Mouse (Mus musculus) cerebellum, adult 9-10 months (tissue): ENCODE data around the gene Cryab.

Source experiments
- DNase-seq: peaks from one replicate; pipeline ENCODE4 v3.0.0; 2022

Gene Cryab

GRCm38 (mm10) chr9:50751323-50751722, at the start of gene Cryab:
TSS of gene Cryab (plus strand) at chr9:50751325.
- no peak for DNase-seq

- DNase-seq, result no peak
Measured at GRCm38 (mm10) chr9:50704907-50705306, 46.2 kb upstream of the Cryab start.

GRCm38 (mm10) chr9:50709108-50709507, 42.0 kb upstream of the Cryab start:
- no peak for DNase-seq

- DNase-seq, result no peak
Measured at GRCm38 (mm10) chr9:50711337-50711736, 39.8 kb upstream of the Cryab start.

GRCm38 (mm10) chr9:50714188-50714587, 36.9 kb upstream of the Cryab start:
- DNase-seq, result no peak

- DNase-seq, result no peak
Measured at GRCm38 (mm10) chr9:50718878-50719277, 32.2 kb upstream of the Cryab start.

GRCm38 (mm10) chr9:50721061-50721460, 30.1 kb upstream of the Cryab start:
- no peak for DNase-seq

GRCm38 (mm10) chr9:50722451-50722911, 28.6 kb upstream of the Cryab start:
- peak; percentile 68 for DNase-seq

- peak; percentile 92 for DNase-seq
Measured at GRCm38 (mm10) chr9:50723406-50723805, 27.7 kb upstream of the Cryab start.

GRCm38 (mm10) chr9:50724147-50724546, 27.0 kb upstream of the Cryab start:
- DNase-seq, result no peak

GRCm38 (mm10) chr9:50724661-50725330, 26.3 kb upstream of the Cryab start:
- no peak for DNase-seq

- peak; percentile 74 for DNase-seq
Measured at GRCm38 (mm10) chr9:50725921-50726590, 25.1 kb upstream of the Cryab start.

GRCm38 (mm10) chr9:50727171-50727924, 23.8 kb upstream of the Cryab start:
- DNase-seq, result peak; percentile 71

GRCm38 (mm10) chr9:50727925-50728651, 23.0 kb upstream of the Cryab start:
- DNase-seq, result peak; percentile 82

- no peak for DNase-seq
Measured at GRCm38 (mm10) chr9:50729600-50729999, 21.5 kb upstream of the Cryab start.

GRCm38 (mm10) chr9:50732560-50732959, 18.6 kb upstream of the Cryab start:
- DNase-seq, result no peak

- DNase-seq, result peak; percentile 85
Measured at GRCm38 (mm10) chr9:50734989-50735388, 16.1 kb upstream of the Cryab start.

GRCm38 (mm10) chr9:50738914-50739870, 11.9 kb upstream of the Cryab start, which contains the start of gene Dixdc1:
TSS of gene Dixdc1 (minus strand) at chr9:50739517.
- peak; percentile 84 for DNase-seq

- DNase-seq, result no peak
Measured at GRCm38 (mm10) chr9:50740867-50741784, 10.0 kb upstream of the Cryab start.

GRCm38 (mm10) chr9:50742261-50742660, 8.9 kb upstream of the Cryab start:
- no peak for DNase-seq

- DNase-seq, result no peak
Measured at GRCm38 (mm10) chr9:50742744-50743143, 8.4 kb upstream of the Cryab start.
